11 mouse cellular contexts compared by ENCODE assay signal in the genomic region with DNA sequence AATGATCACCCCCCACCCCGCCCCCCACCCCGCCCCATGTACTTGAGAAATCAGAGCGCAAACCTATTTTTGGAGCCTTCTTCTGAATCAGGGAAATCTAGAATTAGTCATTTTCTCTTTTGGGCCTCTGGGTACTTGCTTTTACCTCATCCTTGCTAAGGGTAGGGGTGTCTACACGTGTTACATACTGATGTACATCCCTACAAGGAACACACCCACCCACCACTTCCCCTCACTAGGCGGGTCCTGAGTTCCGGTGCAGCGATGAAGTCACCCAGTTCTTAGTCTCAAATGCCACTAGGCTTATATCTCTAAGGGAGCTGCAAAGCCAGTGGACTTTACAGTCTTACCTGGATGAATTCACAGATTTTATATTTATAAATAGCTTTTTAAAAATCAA.
DNase-seq lines count a peak whose midpoint lies in the region; ATAC-seq and TF ChIP-seq lines count a peak whose summit lies in the region.
"Had no signal": no experiment of that assay in that cellular context is flagged by ENCODE, and none has a peak within 500 bp of the region (broad histone marks: within the 10 kb centered on the region; RNA-seq: fewer than 3 reads in every experiment).

No protein-coding gene starts in this region.

- H3K4me1 ChIP-seq in hindbrain, embryonic 14.5 days (replicated peaks; ENCODE audit: control insufficient read depth, insufficient read depth, low read length): peaks cover 40% of the 10 kb centered on the region
- peaks cover 24% of the 10 kb centered on the region for H3K4me1 ChIP-seq in hindbrain, embryonic 12.5 days
- no peaks in the 10 kb centered on the region for H3K4me1 ChIP-seq in liver, postnatal 0 days (ENCODE audit: insufficient read depth)
- H3K4me1 ChIP-seq: liver, embryonic 15.5 days had no signal

- no peaks in the 10 kb centered on the region for H3K27me3 ChIP-seq in hindbrain, embryonic 14.5 days (ENCODE audit: control insufficient read depth, insufficient read depth, low read length)
- no peaks in the 10 kb centered on the region for H3K27me3 ChIP-seq in hindbrain, embryonic 12.5 days
- H3K27me3 ChIP-seq in liver, postnatal 0 days (ENCODE audit: insufficient read depth, low read length): no peaks in the 10 kb centered on the region
- H3K27me3 ChIP-seq: liver, embryonic 15.5 days; stomach, embryonic 15.5 days had no signal

- peak overlapping the region; percentile 72; the same call in 1 of the 2 replicates for H3K4me2 ChIP-seq in hindbrain, embryonic 14.5 days (replicated peaks)
- no peak overlapping the region for H3K4me2 ChIP-seq in hindbrain, embryonic 12.5 days (replicated peaks)
- H3K4me2 ChIP-seq in liver, postnatal 0 days (ENCODE audit: low read depth, low read length): no peak overlapping the region
- H3K4me2 ChIP-seq: liver, embryonic 15.5 days; stomach, embryonic 15.5 days had no signal

- 91% methylated on average over 7 of the region's 7 CpGs for whole genome bisulfite sequencing in hindbrain, embryonic 14.5 days
- WGBS in hindbrain, embryonic 12.5 days: 92% methylated on average over 7 of the region's 7 CpGs
- 71% methylated on average over 7 of the region's 7 CpGs for WGBS in liver, postnatal 0 days (ENCODE audit: insufficient replicate concordance)

- H3K36me3 ChIP-seq in hindbrain, embryonic 14.5 days (replicated peaks; ENCODE audit: control insufficient read depth, insufficient read depth): no peaks in the 10 kb centered on the region
- no peaks in the 10 kb centered on the region for H3K36me3 ChIP-seq in hindbrain, embryonic 12.5 days
- H3K36me3 ChIP-seq in liver, postnatal 0 days (replicated peaks; ENCODE audit: insufficient read depth, low read length): no peaks in the 10 kb centered on the region
- H3K36me3 ChIP-seq: liver, embryonic 15.5 days; stomach, embryonic 15.5 days had no signal

- TF ChIP-seq EP300 in liver, postnatal 0 days (IDR thresholded peaks at IDR 0.05; ENCODE audit: low read depth): no peak

- no peak for DNase-seq in hindbrain, embryonic 14.5 days (ENCODE audit: low spot score)
- peak; percentile 83 for DNase-seq in right cerebral cortex, adult 18-20 months
- no peak for DNase-seq in right cerebral cortex, postnatal 14 days
- peak; percentile 66 to 84 for DNase-seq in left cerebral cortex, postnatal 14 days (ENCODE audit: low spot score in 2 of 2)
- no peak for DNase-seq in ovary, postnatal 36 days (ENCODE audit: low spot score)
- no peak for DNase-seq in liver, postnatal 0 days
- DNase-seq in heart, adult 8-10 months (ENCODE audit: low spot score): no peak
- DNase-seq: kidney, adult 2 months had no signal

- H3K4me3 ChIP-seq in hindbrain, embryonic 14.5 days (replicated peaks; ENCODE audit: low read length): no peak overlapping the region
- no peak overlapping the region for H3K4me3 ChIP-seq in hindbrain, embryonic 12.5 days
- no peak overlapping the region for H3K4me3 ChIP-seq in liver, postnatal 0 days (ENCODE audit: low read depth, low read length)
- H3K4me3 ChIP-seq: liver, embryonic 15.5 days; stomach, embryonic 15.5 days had no signal

- H3K9me3 ChIP-seq in hindbrain, embryonic 14.5 days (ENCODE audit: control insufficient read depth, low read length): no peaks in the 10 kb centered on the region
- H3K9me3 ChIP-seq in hindbrain, embryonic 12.5 days (replicated peaks): no peaks in the 10 kb centered on the region
- no peaks in the 10 kb centered on the region for H3K9me3 ChIP-seq in liver, postnatal 0 days (ENCODE audit: low read length)
- H3K9me3 ChIP-seq: liver, embryonic 15.5 days; stomach, embryonic 15.5 days had no signal

- no peak overlapping the region for H3K27ac ChIP-seq in hindbrain, embryonic 14.5 days
- H3K27ac ChIP-seq in hindbrain, embryonic 12.5 days: no peak overlapping the region
- no peak overlapping the region for H3K27ac ChIP-seq in liver, postnatal 0 days (ENCODE audit: low read depth)
- H3K27ac ChIP-seq: liver, embryonic 15.5 days; stomach, embryonic 15.5 days had no signal

- no peak for TF ChIP-seq CTCF in liver, postnatal 0 days (IDR thresholded peaks at IDR 0.05; ENCODE audit: low read depth)

- H3K9ac ChIP-seq in hindbrain, embryonic 14.5 days: no peak overlapping the region
- H3K9ac ChIP-seq in hindbrain, embryonic 12.5 days: no peak overlapping the region
- H3K9ac ChIP-seq in liver, postnatal 0 days (replicated peaks): no peak overlapping the region
- H3K9ac ChIP-seq: liver, embryonic 15.5 days; stomach, embryonic 15.5 days had no signal

- intact Hi-C loops in left cerebral cortex, postnatal 14 days (cut with DNase I): loop anchor here (5.0 kb wide), 1 partner anchor 33 kb away; no protein-coding TSS in a partner anchor

- ATAC-seq in hindbrain, embryonic 14.5 days (ENCODE audit: low FRiP score): no peak
- ATAC-seq in hindbrain, embryonic 12.5 days (ENCODE audit: low FRiP score): no peak
- no peak for ATAC-seq in liver, postnatal 0 days

Comparison
In these comparisons a context has a peak if more than half of its experiments do, and no peak if none do; other contexts are left out.
1. DNase-seq: peak in right cerebral cortex, adult 18-20 months (single experiment) and left cerebral cortex, postnatal 14 days (2 of 2); none in hindbrain, embryonic 14.5 days (single experiment), right cerebral cortex, postnatal 14 days (single experiment), ovary, postnatal 36 days (single experiment), liver, postnatal 0 days (single experiment) and heart, adult 8-10 months (single experiment).